In genomic region chr16:35768469-35768784, GRCm38 (mm10) we compare ENCODE assay signal across 8 mouse cellular contexts. TPM values are rescaled to one million over a fixed set of nuclear protein-coding genes. Genes with fewer than 3 reads are reported as not detected.
DNase-seq lines count a peak whose midpoint lies in the region; ATAC-seq and TF ChIP-seq lines count a peak whose summit lies in the region.

No protein-coding gene starts in this region.

- no peak for ATAC-seq in heart, embryonic 13.5 days (ENCODE audit: extremely low read depth, insufficient number of reproducible peaks, low FRiP score, low TSS enrichment)
- no peak for ATAC-seq in forebrain, postnatal 0 days

- no peak for DNase-seq in heart, postnatal 14 days
- no peak for DNase-seq in CH12.LX (ENCODE audit: extremely low read depth)
- DNase-seq in forebrain, postnatal 0 days: no peak
- DNase-seq in gastrocnemius, adult 18-20 months (ENCODE audit: low spot score): no peak
- no peak for DNase-seq in cerebellum, adult 8-10 months
- DNase-seq in layer of hippocampus, adult 9-11 months: no peak

- no peak for TF ChIP-seq EP300 in CH12.LX (IDR thresholded peaks at IDR 0.05; ENCODE audit: low read length)

- TF ChIP-seq CTCF in CH12.LX (conservative IDR thresholded peaks at IDR 0.05 in 1 of 2, IDR thresholded peaks at IDR 0.05 in 1 of 2; ENCODE audit: low read depth in 2 of 2, low read length in 2 of 2): no peak
- TF ChIP-seq CTCF in forebrain, postnatal 0 days (IDR thresholded peaks at IDR 0.05; ENCODE audit: low read depth): no peak

- dilution Hi-C loops in CH12.LX (cut with MboI; ENCODE audit: extremely low pct_ligation_motif_present, extremely low pct_unique_long_range_greater_than_20kb, low sequenced_read_pairs): no loop called here

- no peaks in the 10 kb centered on the region for H3K27me3 ChIP-seq in heart, embryonic 13.5 days (replicated peaks)
- H3K27me3 ChIP-seq in CH12.LX (replicated peaks): peaks cover 16% of the 10 kb centered on the region
- no peaks in the 10 kb centered on the region for H3K27me3 ChIP-seq in forebrain, postnatal 0 days (ENCODE audit: insufficient read depth, low read length)

- peak overlapping the region; percentile 82 for H3K27ac ChIP-seq in heart, embryonic 13.5 days (replicated peaks)
- no peak overlapping the region for H3K27ac ChIP-seq in CH12.LX (ENCODE audit: insufficient read depth, low read depth)
- H3K27ac ChIP-seq in forebrain, postnatal 0 days (ENCODE audit: low read depth, low read length): peak overlapping the region; percentile 59
- peak overlapping the region; percentile 45 for H3K27ac ChIP-seq in macrophage

- H3K79me2 ChIP-seq in CH12.LX (replicated peaks; ENCODE audit: control insufficient read depth, extremely low read depth, insufficient read depth, poor library complexity, severe bottlenecking): peaks cover 6% of the 10 kb centered on the region; the same call in 1 of the 2 replicates
- H3K79me2 ChIP-seq in macrophage (ENCODE audit: inconsistent target): peaks cover 73% of the 10 kb centered on the region

- peak overlapping the region; percentile 89 for H3K4me2 ChIP-seq in heart, embryonic 13.5 days
- H3K4me2 ChIP-seq in CH12.LX (ENCODE audit: insufficient read depth, low read depth, poor library complexity, severe bottlenecking): peak overlapping the region; percentile 96
- peak overlapping the region; percentile 62 for H3K4me2 ChIP-seq in forebrain, postnatal 0 days (ENCODE audit: low read depth)

- in situ Hi-C loops in CH12.LX (cut with MboI; ENCODE audit: low pct_ligation_motif_present, low pct_unique_long_range_greater_than_20kb, low sequenced_read_pairs): no loop called here

- peak overlapping the region; percentile 81 for H3K4me3 ChIP-seq in heart, embryonic 13.5 days
- H3K4me3 ChIP-seq in CH12.LX (replicated peaks in 1 of 3; ENCODE audit: low read depth in 2 of 3, low read length in 2 of 3, poor library complexity in 1 of 3) (peak overlapping the region; percentile 73 to 85 (median 82)), macrophage (ENCODE audit: inconsistent target) (peak overlapping the region; percentile 74)
- H3K4me3 ChIP-seq in forebrain, postnatal 0 days (ENCODE audit: low read depth, low read length): peak overlapping the region; percentile 60

- intact Hi-C loops in heart, postnatal 14 days (cut with DNase I): no loop called here

- 0 out of 2 replicates have a peak, but pooled peaks cover 4% of the 10 kb centered on the region for H3K36me3 ChIP-seq in heart, embryonic 13.5 days
- peaks cover 0 to 13% of the 10 kb centered on the region in 2 experiments for H3K36me3 ChIP-seq in CH12.LX (replicated peaks in 1 of 2; ENCODE audit: control insufficient read depth in 1 of 2, insufficient read depth in 1 of 2, low read length in 1 of 2)
- H3K36me3 ChIP-seq in forebrain, postnatal 0 days (ENCODE audit: insufficient read depth): no peaks in the 10 kb centered on the region
- no peaks in the 10 kb centered on the region for H3K36me3 ChIP-seq in macrophage (ENCODE audit: inconsistent target)

- TF ChIP-seq POLR2A in CH12.LX (IDR thresholded peaks at IDR 0.05; ENCODE audit: low read depth, low read length): no peak

- peak overlapping the region; percentile 96 for H3K9ac ChIP-seq in heart, embryonic 13.5 days
- peak overlapping the region; percentile 87 for H3K9ac ChIP-seq in CH12.LX (ENCODE audit: insufficient read depth, low read depth)
- H3K9ac ChIP-seq in forebrain, postnatal 0 days: peak overlapping the region; percentile 90

- no peaks in the 10 kb centered on the region for H3K9me3 ChIP-seq in heart, embryonic 13.5 days
- H3K9me3 ChIP-seq in CH12.LX (replicated peaks; ENCODE audit: low read length): no peaks in the 10 kb centered on the region
- H3K9me3 ChIP-seq in forebrain, postnatal 0 days (ENCODE audit: low read length): no peaks in the 10 kb centered on the region

- H3K4me1 ChIP-seq in heart, embryonic 13.5 days: peaks cover 42% of the 10 kb centered on the region
- H3K4me1 ChIP-seq in CH12.LX (ENCODE audit: control insufficient read depth in 1 of 2, insufficient read depth in 2 of 2): peaks cover 18 to 69% of the 10 kb centered on the region in 2 experiments
- H3K4me1 ChIP-seq in forebrain, postnatal 0 days (ENCODE audit: insufficient read depth): peaks cover 19% of the 10 kb centered on the region

- 24% methylated on average over 6 of the region's 6 CpGs for WGBS in heart, embryonic 13.5 days
- 23% methylated on average over 6 of the region's 6 CpGs for WGBS in forebrain, postnatal 0 days
- 23% methylated on average over 6 of the region's 6 CpGs for WGBS in macrophage (ENCODE audit: missing documents)

- TF ChIP-seq RAD21 in CH12.LX (IDR thresholded peaks at IDR 0.05; ENCODE audit: low read depth, low read length): no peak

TF ChIP-seq in CH12.LX, 34 proteins besides CTCF, POLR2A, EP300 and RAD21:
- no peak for TF ChIP-seq POLR2AphosphoS2 (IDR thresholded peaks at IDR 0.05; ENCODE audit: low read depth, low read length)
- TF ChIP-seq SIN3A (IDR thresholded peaks at IDR 0.05; ENCODE audit: low read length): 0 out of 2 replicates have a peak, but pooled peaks have one; percentile 26
- 0 out of 2 replicates have a peak, but pooled peaks have one; percentile 75 for TF ChIP-seq CHD1 (IDR thresholded peaks at IDR 0.05; ENCODE audit: low read depth, low read length)

RNA-seq across cellular contexts. Expression of gene Dirc2, which starts 0.7 kb away (rescaled TPM):
- 10.6 and 11.1 TPM in 2 replicates for polyA plus RNA-seq in heart, embryonic 13.5 days (2015; fragmentation: Nextera tagmentation; extraction: Ambion mirVana)
- 10 to 100 TPM; 56.2 to 61.5 TPM for total RNA-seq in heart, postnatal 14 days (2021)
- total RNA-seq in CH12.LX (2012; rRNA removed) (5.7 and 6.4 TPM in 2 replicates), CH12.LX (2014; rRNA removed) (6.8 and 7.3 TPM in 2 replicates)
- polyA plus RNA-seq in CH12.LX (2012; ENCODE audit: insufficient read length, low read depth) (6.6 and 6.9 TPM in 2 replicates), macrophage (2018) (7.3 to 17.8 TPM (median 13.7 TPM) in 3 replicates)
- total RNA-seq in forebrain, postnatal 0 days (2014; rRNA removed): 80.9 and 90.9 TPM in 2 replicates
- polyA plus RNA-seq in forebrain, postnatal 0 days (2015; fragmentation: Nextera tagmentation; extraction: Ambion mirVana): 41.6 and 50.1 TPM in 2 replicates
- 100 to 1,000 TPM in 3 of 26 experiments, 10 to 100 TPM in 22, 1 to 10 TPM in 1; 8.6 to 175 (median 20.3) TPM for total RNA-seq in macrophage (2018; cell fraction: chromatin; rRNA removed)
- total RNA-seq in macrophage (2018; cell fraction: cytosol; rRNA removed): 10 to 100 TPM; 12.9 to 82.1 (median 19.5) TPM
- total RNA-seq in macrophage (2018; cell fraction: nucleus; rRNA removed): 100 to 1,000 TPM in 2 of 26 experiments, 10 to 100 TPM in 24; 13.6 to 136 (median 36.1) TPM
- 10 to 100 TPM; 61.7 to 65.1 TPM for total RNA-seq in gastrocnemius, adult 18-20 months (2021)

RNA-seq across cellular contexts. Expression of gene Hspbap1, which starts 1.7 kb away (rescaled TPM):
- polyA plus RNA-seq in heart, embryonic 13.5 days (2015; fragmentation: Nextera tagmentation; extraction: Ambion mirVana): 8.7 and 9.5 TPM in 2 replicates
- 1 to 10 TPM; 2.9 to 3.0 TPM for total RNA-seq in heart, postnatal 14 days (2021)
- total RNA-seq in CH12.LX (2012; rRNA removed) (15.9 and 18.3 TPM in 2 replicates), CH12.LX (2014; rRNA removed) (12.1 and 13.6 TPM in 2 replicates)
- polyA plus RNA-seq in CH12.LX (2012; ENCODE audit: insufficient read length, low read depth) (15.3 and 17.6 TPM in 2 replicates), macrophage (2018) (3.0 to 4.0 TPM (median 3.0 TPM) in 3 replicates)
- 7.2 and 8.2 TPM in 2 replicates for total RNA-seq in forebrain, postnatal 0 days (2014; rRNA removed)
- polyA plus RNA-seq in forebrain, postnatal 0 days (2015; fragmentation: Nextera tagmentation; extraction: Ambion mirVana): 5.1 and 6.8 TPM in 2 replicates
- total RNA-seq in macrophage (2018; cell fraction: chromatin; rRNA removed): 10 to 100 TPM in 22 of 26 experiments, 1 to 10 TPM in 4; 6.0 to 30.4 (median 14.4) TPM
- total RNA-seq in macrophage (2018; cell fraction: cytosol; rRNA removed): 1 to 10 TPM; 3.0 to 5.0 (median 4.1) TPM
- 10 to 100 TPM in 16 of 26 experiments, 1 to 10 TPM in 10; 6.6 to 18.6 (median 10.8) TPM for total RNA-seq in macrophage (2018; cell fraction: nucleus; rRNA removed)
- total RNA-seq in gastrocnemius, adult 18-20 months (2021): 1 to 10 TPM; 3.5 to 4.3 TPM
